20 mouse cellular contexts compared by ENCODE assay signal in the genomic region with DNA sequence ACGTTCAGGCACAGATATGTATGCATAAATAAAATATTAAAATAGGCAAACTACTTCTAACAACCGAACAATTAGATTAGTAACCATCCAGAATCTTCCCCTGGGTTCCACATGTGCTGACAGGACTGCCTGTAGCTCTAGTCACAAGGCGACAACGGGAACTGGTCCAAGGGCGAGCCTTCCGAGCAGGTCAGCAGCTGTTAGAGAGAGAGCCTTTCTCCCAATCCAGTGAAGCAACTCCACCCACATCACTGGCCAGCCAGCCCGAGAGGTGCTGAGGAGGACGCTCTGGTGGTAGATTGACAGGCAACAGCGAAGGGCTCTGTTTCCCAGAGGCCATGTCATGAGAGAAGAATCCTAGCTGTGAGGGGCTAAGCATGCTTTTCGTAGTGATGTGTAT. TPM values are rescaled to one million over a fixed set of nuclear protein-coding genes. Genes with fewer than 3 reads are reported as not detected.
DNase-seq lines count a peak whose midpoint lies in the region; ATAC-seq and TF ChIP-seq lines count a peak whose summit lies in the region.
"Had no signal": no experiment of that assay in that cellular context is flagged by ENCODE, and none has a peak within 500 bp of the region (broad histone marks: within the 10 kb centered on the region; RNA-seq: fewer than 3 reads in every experiment).

No protein-coding gene starts in this region.

- H3K27ac ChIP-seq in MEL (ENCODE audit: control insufficient read depth, low read depth, low read length) = 0 out of 2 replicates have a peak overlapping the region, but pooled peaks have one; percentile 20
- peak overlapping the region; percentile 54; the same call in 1 of the 2 replicates for H3K27ac ChIP-seq in gastrocnemius, adult 2 months
- 0 out of 2 replicates have a peak overlapping the region, but pooled peaks have one; percentile 12 for H3K27ac ChIP-seq in heart, embryonic 12.5 days (ENCODE audit: poor library complexity, severe bottlenecking)
- H3K27ac ChIP-seq in hindbrain, embryonic 16.5 days (ENCODE audit: low read depth, low read length) = no peak overlapping the region
- H3K27ac ChIP-seq in midbrain, embryonic 11.5 days (ENCODE audit: low read depth, low read length) = no peak overlapping the region
- no peak overlapping the region for H3K27ac ChIP-seq in forebrain, embryonic 11.5 days (ENCODE audit: low read depth, low read length)
- H3K27ac ChIP-seq: embryonic facial prominence, embryonic 15.5 days; forebrain, embryonic 10.5 days; hindbrain, embryonic 15.5 days; neural tube, embryonic 12.5 days had no signal

- H3K9ac ChIP-seq in MEL (ENCODE audit: control insufficient read depth, low read depth, low read length, poor library complexity, severe bottlenecking) = no peak overlapping the region
- H3K9ac ChIP-seq in heart, embryonic 12.5 days = no peak overlapping the region
- H3K9ac ChIP-seq in hindbrain, embryonic 16.5 days (ENCODE audit: low read depth, low read length) = no peak overlapping the region
- H3K9ac ChIP-seq in midbrain, embryonic 11.5 days (ENCODE audit: low read length) = no peak overlapping the region
- H3K9ac ChIP-seq in forebrain, embryonic 11.5 days (ENCODE audit: low read length) = no peak overlapping the region
- H3K9ac ChIP-seq: embryonic facial prominence, embryonic 15.5 days; hindbrain, embryonic 15.5 days; neural tube, embryonic 12.5 days had no signal

- peaks cover 3 to 10% of the 10 kb centered on the region in 2 experiments; a peak in 3 of 4 replicates for H3K4me1 ChIP-seq in MEL (ENCODE audit: control insufficient read depth in 1 of 2, insufficient read depth in 2 of 2, low read length in 2 of 2)
- peaks cover 13% of the 10 kb centered on the region; the same call in 1 of the 2 replicates for H3K4me1 ChIP-seq in heart, embryonic 12.5 days (replicated peaks)
- no peaks in the 10 kb centered on the region for H3K4me1 ChIP-seq in hindbrain, embryonic 16.5 days (ENCODE audit: control insufficient read depth, insufficient read depth, low read depth, low read length)
- no peaks in the 10 kb centered on the region for H3K4me1 ChIP-seq in midbrain, embryonic 11.5 days (ENCODE audit: control insufficient read depth, insufficient read depth, low read length)
- no peaks in the 10 kb centered on the region for H3K4me1 ChIP-seq in forebrain, embryonic 11.5 days (replicated peaks; ENCODE audit: control insufficient read depth, insufficient read depth, low read length)
- H3K4me1 ChIP-seq: embryonic facial prominence, embryonic 15.5 days; forebrain, embryonic 10.5 days; hindbrain, embryonic 15.5 days; neural tube, embryonic 12.5 days had no signal

- WGBS in heart, embryonic 12.5 days = 57% methylated on average over 10 of the region's 10 CpGs
- WGBS in hindbrain, embryonic 16.5 days = 82% methylated on average over 10 of the region's 10 CpGs
- 81% methylated on average over 10 of the region's 10 CpGs for WGBS in midbrain, embryonic 11.5 days
- 88% methylated on average over 10 of the region's 10 CpGs for WGBS in forebrain, embryonic 11.5 days

- no peaks in the 10 kb centered on the region for H3K79me2 ChIP-seq in MEL (ENCODE audit: control insufficient read depth, insufficient read depth, low read length, poor library complexity)

- TF ChIP-seq EP300 in MEL (IDR thresholded peaks at IDR 0.05; ENCODE audit: low read depth in 1 of 2, low read length in 2 of 2) = no peak

- no peak for ATAC-seq in heart, embryonic 12.5 days (ENCODE audit: insufficient number of reproducible peaks, low FRiP score)
- no peak for ATAC-seq in hindbrain, embryonic 16.5 days
- no peak for ATAC-seq in midbrain, embryonic 11.5 days (ENCODE audit: low FRiP score)
- ATAC-seq in forebrain, embryonic 11.5 days (replicated peaks; ENCODE audit: low FRiP score) = no peak

- no peak overlapping the region for H3K4me2 ChIP-seq in heart, embryonic 12.5 days
- no peak overlapping the region for H3K4me2 ChIP-seq in hindbrain, embryonic 16.5 days (ENCODE audit: low read length)
- no peak overlapping the region for H3K4me2 ChIP-seq in midbrain, embryonic 11.5 days
- H3K4me2 ChIP-seq in forebrain, embryonic 11.5 days (ENCODE audit: low read depth, low read length, severe bottlenecking) = no peak overlapping the region
- H3K4me2 ChIP-seq: embryonic facial prominence, embryonic 15.5 days; hindbrain, embryonic 15.5 days; liver, embryonic 11.5 days; neural tube, embryonic 12.5 days had no signal

- H3K9me3 ChIP-seq in MEL (replicated peaks; ENCODE audit: insufficient read depth, low read length) = no peaks in the 10 kb centered on the region
- peaks cover 4% of the 10 kb centered on the region for H3K9me3 ChIP-seq in heart, embryonic 12.5 days (replicated peaks)
- H3K9me3 ChIP-seq in hindbrain, embryonic 16.5 days (ENCODE audit: control insufficient read depth, low read length) = 0 out of 2 replicates have a peak, but pooled peaks cover 2% of the 10 kb centered on the region
- no peaks in the 10 kb centered on the region; the same call in 1 of the 2 replicates for H3K9me3 ChIP-seq in midbrain, embryonic 11.5 days (ENCODE audit: control insufficient read depth, low read length)
- no peaks in the 10 kb centered on the region for H3K9me3 ChIP-seq in forebrain, embryonic 11.5 days (ENCODE audit: control insufficient read depth, low read length)
- H3K9me3 ChIP-seq: embryonic facial prominence, embryonic 15.5 days; hindbrain, embryonic 15.5 days had no signal

- H3K27me3 ChIP-seq in MEL (ENCODE audit: control insufficient read depth in 1 of 2, insufficient read depth in 2 of 2, low read length in 2 of 2) = no peaks in the 10 kb centered on the region
- no peaks in the 10 kb centered on the region for H3K27me3 ChIP-seq in heart, embryonic 12.5 days (replicated peaks)
- no peaks in the 10 kb centered on the region for H3K27me3 ChIP-seq in hindbrain, embryonic 16.5 days (replicated peaks; ENCODE audit: control insufficient read depth, insufficient read depth, low read length)
- no peaks in the 10 kb centered on the region for H3K27me3 ChIP-seq in midbrain, embryonic 11.5 days (ENCODE audit: control insufficient read depth, insufficient read depth, low read length)
- H3K27me3 ChIP-seq in forebrain, embryonic 11.5 days (ENCODE audit: control insufficient read depth, insufficient read depth, low read length) = no peaks in the 10 kb centered on the region
- H3K27me3 ChIP-seq: embryonic facial prominence, embryonic 15.5 days; hindbrain, embryonic 15.5 days; neural tube, embryonic 12.5 days had no signal

- no peak for TF ChIP-seq CTCF in MEL (IDR thresholded peaks at IDR 0.05 in 2 of 3, conservative IDR thresholded peaks at IDR 0.05 in 1 of 3; ENCODE audit: control insufficient read depth in 1 of 3, insufficient read depth in 1 of 3, low read depth in 2 of 3, low read length in 3 of 3, poor library complexity in 1 of 3, severe bottlenecking in 1 of 3)
- TF ChIP-seq CTCF in gastrocnemius, adult 2 months (IDR thresholded peaks at IDR 0.05) = no peak

- intact Hi-C loops in gastrocnemius, adult 2 months (cut with DNase I) = no loop called here
- intact Hi-C loops in heart, postnatal 14 days (cut with DNase I) = no loop called here

- no peak overlapping the region for H3K4me3 ChIP-seq in MEL (ENCODE audit: control insufficient read depth in 1 of 2, insufficient read depth in 1 of 2, low read depth in 2 of 2, low read length in 2 of 2)
- H3K4me3 ChIP-seq in gastrocnemius, adult 2 months = no peak overlapping the region
- no peak overlapping the region for H3K4me3 ChIP-seq in heart, embryonic 12.5 days
- H3K4me3 ChIP-seq in hindbrain, embryonic 16.5 days (ENCODE audit: low read length) = no peak overlapping the region
- H3K4me3 ChIP-seq in midbrain, embryonic 11.5 days (ENCODE audit: low read depth, low read length) = no peak overlapping the region
- no peak overlapping the region for H3K4me3 ChIP-seq in forebrain, embryonic 11.5 days (ENCODE audit: low read depth, low read length)
- H3K4me3 ChIP-seq: embryonic facial prominence, embryonic 15.5 days; forebrain, embryonic 10.5 days; hindbrain, embryonic 15.5 days; neural tube, embryonic 12.5 days had no signal

- peaks cover 0 to 10% of the 10 kb centered on the region in 2 experiments; a peak in 2 of 4 replicates for H3K36me3 ChIP-seq in MEL (ENCODE audit: control insufficient read depth in 1 of 2, insufficient read depth in 2 of 2, low read length in 2 of 2)
- H3K36me3 ChIP-seq in heart, embryonic 12.5 days = no peaks in the 10 kb centered on the region
- no peaks in the 10 kb centered on the region for H3K36me3 ChIP-seq in hindbrain, embryonic 16.5 days (ENCODE audit: control insufficient read depth, insufficient read depth, low read length)
- H3K36me3 ChIP-seq in midbrain, embryonic 11.5 days (ENCODE audit: control insufficient read depth, insufficient read depth, low read length) = no peaks in the 10 kb centered on the region
- no peaks in the 10 kb centered on the region for H3K36me3 ChIP-seq in forebrain, embryonic 11.5 days (ENCODE audit: control insufficient read depth, insufficient read depth, low read length)
- H3K36me3 ChIP-seq: embryonic facial prominence, embryonic 15.5 days; forebrain, embryonic 10.5 days; hindbrain, embryonic 15.5 days; neural tube, embryonic 12.5 days had no signal

- TF ChIP-seq RAD21 in MEL (IDR thresholded peaks at IDR 0.05; ENCODE audit: low read depth, low read length) = no peak

- no peak for DNase-seq in MEL (ENCODE audit: low read depth, low spot score)
- peak; percentile 84 for DNase-seq in gastrocnemius, adult 2 months
- DNase-seq in heart, postnatal 14 days = peak; percentile 56 to 65
- no peak for DNase-seq in midbrain, embryonic 11.5 days (ENCODE audit: low spot score, missing footprints)
- no peak for DNase-seq in forebrain, embryonic 11.5 days (ENCODE audit: low spot score)
- DNase-seq: adrenal gland, postnatal 14 days; cerebellum, adult 11 months; cerebellum, postnatal 25 days; kidney, adult 11 months; lung, adult 18-20 months; lung, postnatal 36 days; right cerebral cortex, adult 18-20 months; thymus, postnatal 25 days had no signal

- no peak for TF ChIP-seq POLR2A in MEL (IDR thresholded peaks at IDR 0.05; ENCODE audit: control insufficient read depth in 1 of 2, insufficient read depth in 1 of 2, low read depth in 1 of 2, low read length in 2 of 2, poor library complexity in 1 of 2)

TF ChIP-seq in MEL, 35 proteins besides CTCF, POLR2A, EP300 and RAD21 (continues in another document):
- TF ChIP-seq USF1 (IDR thresholded peaks at IDR 0.05; ENCODE audit: low read depth, low read length) = no peak
- TF ChIP-seq MYC (IDR thresholded peaks at IDR 0.05; ENCODE audit: low read depth, low read length) = no peak
- no peak for TF ChIP-seq HCFC1 (IDR thresholded peaks at IDR 0.05; ENCODE audit: low read depth, low read length)

RNA-seq across cellular contexts. Expression of gene Tmem154, which starts 42.5 kb away (rescaled TPM):
- 0.03 and 0.12 TPM in 2 replicates for total RNA-seq in MEL (2012; rRNA removed)
- under 1 TPM in 1 of 2 experiments, not detected in 1; 0.10 TPM for polyA plus RNA-seq in MEL (2012; ENCODE audit: insufficient read depth in 1 of 2, insufficient read length in 2 of 2, low read depth in 1 of 2, low replicate concordance in 2 of 2, missing spikeins in 1 of 2)
- under 1 TPM; 0.73 to 0.74 TPM for total RNA-seq in gastrocnemius, adult 2 months (2021)
- polyA plus RNA-seq in heart, embryonic 12.5 days (2016; fragmentation: Nextera tagmentation; extraction: Ambion mirVana) = 0.47 and 0.54 TPM in 2 replicates
- total RNA-seq in heart, postnatal 14 days (2021) = 1 to 10 TPM; 2.2 to 2.8 TPM
- polyA plus RNA-seq in hindbrain, embryonic 16.5 days (2015; fragmentation: Nextera tagmentation; extraction: Ambion mirVana) = 1.2 and 1.5 TPM in 2 replicates
- 0.16 and 0.36 TPM in 2 replicates for polyA plus RNA-seq in midbrain, embryonic 11.5 days (2014; fragmentation: Nextera tagmentation; extraction: Ambion mirVana)
- polyA plus RNA-seq in forebrain, embryonic 11.5 days (2014; fragmentation: Nextera tagmentation; extraction: Ambion mirVana) = 0.15 and 0.41 TPM in 2 replicates

Comparison
In these comparisons a context has a peak if more than half of its experiments do, and no peak if none do; other contexts are left out.
1. DNase-seq: peak in gastrocnemius, adult 2 months (single experiment) and heart, postnatal 14 days (2 of 2); none in MEL (single experiment), midbrain, embryonic 11.5 days (single experiment) and forebrain, embryonic 11.5 days (single experiment).
2. H3K27ac ChIP-seq: peak in MEL (single experiment), gastrocnemius, adult 2 months (single experiment) and heart, embryonic 12.5 days (single experiment); none in hindbrain, embryonic 16.5 days (single experiment), midbrain, embryonic 11.5 days (single experiment) and forebrain, embryonic 11.5 days (single experiment).